Mouse (Mus musculus) liver, embryonic 13.5 days (tissue): Measurements from ENCODE around the gene Spire2. TPM values are rescaled to one million over a fixed set of nuclear protein-coding genes. Genes with fewer than 3 reads are reported as not detected.

Source experiments
- ATAC-seq: fragments of 200-750 bp; cut with Nextera tagmentation; 2 replicates; pipeline ENCODE4 v1.8.0; 2017; ENCODE audit warnings: low read depth, mild to moderate bottlenecking, moderate number of reproducible peaks, moderate library complexity
- DNase-seq: peaks from one replicate; pipeline ENCODE4 v3.0.0; 2022
- H3K27ac ChIP-seq: fragments of 300-500 bp; sonication (generic); 2 replicates; pipeline ENCODE4 v1.5.1; 2015; ENCODE audit warnings: moderate library complexity, mild to moderate bottlenecking, inconsistent platforms
- H3K27me3 ChIP-seq: fragments of 300-500 bp; sonication (generic); 2 replicates; pipeline ENCODE4 v1.6.1; 2015; ENCODE audit warnings: mild to moderate bottlenecking, inconsistent platforms
- H3K36me3 ChIP-seq: fragments of 300-500 bp; sonication (generic); 2 replicates; pipeline ENCODE4 v1.6.1; 2015; ENCODE audit warnings: mild to moderate bottlenecking, inconsistent platforms
- H3K4me1 ChIP-seq: fragments of 300-500 bp; sonication (generic); replicated peaks from 2 replicates; pipeline ENCODE4 v1.6.1; 2015; ENCODE audit warnings: inconsistent platforms
- H3K4me2 ChIP-seq: fragments of 300-500 bp; sonication (generic); 2 replicates; pipeline ENCODE4 v1.6.1; 2015; ENCODE audit warnings: inconsistent platforms, mild to moderate bottlenecking, moderate library complexity
- H3K4me3 ChIP-seq: fragments of 300-500 bp; sonication (generic); replicated peaks from 2 replicates; pipeline ENCODE4 v1.5.1; 2015; ENCODE audit warnings: mild to moderate bottlenecking, inconsistent platforms
- H3K9ac ChIP-seq: fragments of 300-500 bp; sonication (generic); 2 replicates; pipeline ENCODE4 v1.6.1; 2015; ENCODE audit warnings: mild to moderate bottlenecking, inconsistent platforms
- H3K9me3 ChIP-seq: fragments of 300-500 bp; sonication (generic); replicated peaks from 2 replicates; pipeline ENCODE4 v1.6.1; 2016; ENCODE audit warnings: inconsistent platforms
- WGBS: fragments of 180-500 bp; shearing (Covaris S2); methylation state at CpG from one replicate; pipeline ENCODE4 v1.1.7; 2015; ENCODE audit not compliant: insufficient replicate concordance; 5-methylcytosine and 5-hydroxymethylcytosine counted together
- polyA plus RNA-seq: library from polyadenylated mRNA; unstranded; fragments of >200 nt; fragmentation: Nextera tagmentation; extraction: Ambion mirVana; gene quantifications from 2 replicates; pipeline ENCODE4 v1.2.1, GENCODE M21; 2015

Gene Spire2
- polyA plus RNA-seq, 1 experiment from 2014 or later, result 3.1 TPM

DNA sequence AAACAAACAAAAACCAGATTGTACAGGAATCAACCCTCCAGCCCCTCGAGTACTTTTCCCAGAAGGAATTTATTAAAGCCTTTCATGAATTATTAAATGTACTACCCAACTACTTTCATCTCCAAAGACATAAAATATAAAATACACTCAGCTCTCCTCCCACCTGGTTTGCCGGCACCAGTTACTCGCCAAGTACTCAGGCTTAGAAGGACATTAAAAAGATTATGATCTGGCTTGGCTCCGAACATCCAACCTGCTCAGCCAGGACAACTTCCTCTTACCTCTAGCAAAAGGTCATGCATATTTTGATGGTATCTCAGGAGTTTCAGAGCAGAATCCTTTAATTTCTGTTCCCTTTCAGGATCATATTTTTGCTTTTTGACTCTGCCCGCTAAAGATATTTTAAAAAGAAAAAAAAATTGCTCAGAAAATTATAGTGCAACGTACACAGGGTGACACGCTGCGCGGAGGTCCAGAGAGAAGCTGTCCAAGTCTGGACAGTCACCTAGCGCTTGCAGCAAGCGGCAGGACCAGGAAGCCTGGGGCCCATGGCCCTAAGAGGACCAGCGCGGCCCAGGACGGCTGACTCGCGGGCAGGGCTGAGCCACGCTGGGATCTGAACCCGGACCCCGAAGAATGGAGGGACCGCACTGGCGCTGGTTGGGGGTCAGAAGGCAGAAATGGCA lies 14.6 kb upstream of the Spire2 start:
- Histone ChIP-seq H3K4me2 (peak overlapping the region; percentile 82), H3K27ac (peak overlapping the region; percentile 62), H3K4me1 (peaks cover 25% of the 10 kb centered on the region), H3K9ac (peak overlapping the region; percentile 80), H3K36me3 (peaks cover 13% of the 10 kb centered on the region), H3K27me3 (no peaks in the 10 kb centered on the region), H3K4me3 (peak overlapping the region; percentile 74), H3K9me3 (no peaks in the 10 kb centered on the region)
- ATAC-seq, result peak; percentile 87
- DNase-seq, result no peak
- 2% methylated on average over 21 of the region's 21 CpGs for WGBS

GRCm38 (mm10) chr8:123318467-123318911 lies 14.0 kb upstream of the Spire2 start, which contains the start of gene Fanca:
Gene Fanca, minus strand, starts transcription at chr8:123318576.
- Histone ChIP-seq H3K27ac (peak within 1 kb of the TSS; percentile 71), H3K27me3 (no peaks in the 10 kb centered on the region), H3K4me1 (peaks cover 25% of the 10 kb centered on the region), H3K9ac (peak within 1 kb of the TSS; percentile 80), H3K36me3 (peaks cover 9% of the 10 kb centered on the region), H3K4me2 (peak within 1 kb of the TSS; percentile 82), H3K9me3 (no peaks in the 10 kb centered on the region), H3K4me3 (peak within 1 kb of the TSS; percentile 74)
- WGBS, result under 1% methylated on average over 24 of the region's 24 CpGs
- ATAC-seq (peak; percentile 99), DNase-seq (peak; percentile 92)

DNA sequence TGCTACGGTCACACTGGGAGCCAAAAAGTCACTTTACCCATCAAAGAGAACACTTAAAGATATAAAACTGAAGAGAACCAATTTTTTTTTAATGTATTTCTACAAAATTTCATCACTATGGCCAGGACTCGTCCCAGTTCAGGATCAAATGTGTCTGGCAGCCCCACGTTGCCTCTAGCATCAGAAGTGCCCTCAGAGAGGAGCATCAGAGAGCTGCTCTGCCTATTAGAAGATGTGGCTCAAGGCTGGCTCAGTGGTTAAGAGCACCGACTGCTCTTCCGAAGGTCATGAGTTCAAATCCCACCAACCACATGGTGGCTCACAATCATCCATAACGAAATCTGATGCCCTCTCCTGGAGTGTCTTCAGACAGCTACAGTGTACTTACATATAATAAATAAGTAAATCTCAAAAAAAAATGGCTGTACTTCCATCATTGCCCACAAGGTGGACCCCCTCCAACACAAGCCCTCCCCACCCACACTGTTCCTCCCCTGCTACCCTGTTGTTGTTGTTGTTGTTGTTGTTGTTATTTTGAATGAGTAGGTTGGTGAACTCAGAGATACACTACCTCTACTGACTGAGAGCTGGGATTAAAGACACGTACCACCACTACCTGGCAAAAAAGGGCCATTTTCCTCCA lies 12.9 kb upstream of the Spire2 start:
- no peak overlapping the region for H3K4me3 ChIP-seq
- WGBS, result 16% methylated on average over 7 of the region's 7 CpGs
- H3K27ac ChIP-seq, result peak overlapping the region; percentile 71; the same call in 1 of the 2 replicates
- H3K36me3 ChIP-seq, result peaks cover 5% of the 10 kb centered on the region
- DNase-seq (no peak), ATAC-seq (no peak)
- peaks cover 25% of the 10 kb centered on the region for H3K4me1 ChIP-seq
- H3K9ac ChIP-seq, result peak overlapping the region; percentile 67
- no peaks in the 10 kb centered on the region for H3K9me3 ChIP-seq
- H3K4me2 ChIP-seq, result peak overlapping the region; percentile 82
- no peaks in the 10 kb centered on the region for H3K27me3 ChIP-seq

- Histone ChIP-seq H3K27ac (no peak overlapping the region), H3K4me3 (no peak overlapping the region), H3K9ac (no peak overlapping the region), H3K4me2 (no peak overlapping the region), H3K27me3 (peaks cover 7% of the 10 kb centered on the region), H3K36me3 (no peaks in the 10 kb centered on the region), H3K9me3 (no peaks in the 10 kb centered on the region), H3K4me1 (peaks cover 58% of the 10 kb centered on the region)
- ATAC-seq (no peak), DNase-seq (no peak)
- 80% methylated on average over 2 of the region's 2 CpGs for WGBS
These were observed 4.0 kb upstream of the Spire2 start for GRCm38 (mm10) chr8:123328552-123328951.

DNA sequence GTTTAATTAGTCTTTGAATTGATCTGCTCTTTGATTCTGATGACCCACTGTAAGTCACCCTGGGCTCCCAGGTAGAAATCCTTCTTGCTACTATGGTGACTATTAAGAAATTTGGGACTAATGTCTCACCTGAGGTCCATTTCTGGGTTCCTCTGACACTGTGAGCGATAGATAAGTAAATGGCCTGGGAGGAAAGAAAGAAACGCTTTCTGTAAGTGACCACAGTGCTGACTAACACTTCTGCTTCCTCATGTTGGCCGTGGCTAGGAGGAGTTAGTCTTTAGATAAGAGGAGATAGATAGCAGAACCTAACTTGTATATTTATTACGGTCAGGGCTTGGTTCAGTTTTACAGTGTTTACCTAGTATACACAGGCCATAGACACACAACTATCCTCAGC lies 3.2 kb upstream of the Spire2 start:
- Histone ChIP-seq H3K4me2 (no peak overlapping the region), H3K27me3 (peaks cover 15% of the 10 kb centered on the region), H3K9ac (no peak overlapping the region), H3K27ac (no peak overlapping the region), H3K4me3 (no peak overlapping the region), H3K4me1 (peaks cover 66% of the 10 kb centered on the region), H3K9me3 (no peaks in the 10 kb centered on the region), H3K36me3 (no peaks in the 10 kb centered on the region)
- ATAC-seq, result no peak
- DNase-seq, result no peak
- 15% methylated on average over 4 of the region's 4 CpGs for WGBS

- H3K4me1 ChIP-seq, result peaks cover 71% of the 10 kb centered on the region
- no peaks in the 10 kb centered on the region for H3K36me3 ChIP-seq
- DNase-seq, result no peak
- no peak overlapping the region for H3K9ac ChIP-seq
- peaks cover 18% of the 10 kb centered on the region for H3K27me3 ChIP-seq
- no peak overlapping the region for H3K27ac ChIP-seq
- no peaks in the 10 kb centered on the region for H3K9me3 ChIP-seq
- H3K4me3 ChIP-seq, result no peak overlapping the region
- H3K4me2 ChIP-seq, result no peak overlapping the region
- 62% methylated on average over 5 of the region's 5 CpGs for WGBS
- no peak for ATAC-seq
These were observed 2.6 kb upstream of the Spire2 start for GRCm38 (mm10) chr8:123329961-123330360.

- Histone ChIP-seq H3K9me3 (no peaks in the 10 kb centered on the region), H3K4me3 (no peak overlapping the region), H3K27ac (no peak overlapping the region), H3K27me3 (peaks cover 18% of the 10 kb centered on the region), H3K4me2 (no peak overlapping the region), H3K4me1 (peaks cover 75% of the 10 kb centered on the region), H3K9ac (no peak overlapping the region), H3K36me3 (no peaks in the 10 kb centered on the region)
- WGBS, result 62% methylated on average over 6 of the region's 6 CpGs
- no peak for ATAC-seq
- DNase-seq, result no peak
These were observed 1.8 kb upstream of the Spire2 start for GRCm38 (mm10) chr8:123330701-123331100.

DNA sequence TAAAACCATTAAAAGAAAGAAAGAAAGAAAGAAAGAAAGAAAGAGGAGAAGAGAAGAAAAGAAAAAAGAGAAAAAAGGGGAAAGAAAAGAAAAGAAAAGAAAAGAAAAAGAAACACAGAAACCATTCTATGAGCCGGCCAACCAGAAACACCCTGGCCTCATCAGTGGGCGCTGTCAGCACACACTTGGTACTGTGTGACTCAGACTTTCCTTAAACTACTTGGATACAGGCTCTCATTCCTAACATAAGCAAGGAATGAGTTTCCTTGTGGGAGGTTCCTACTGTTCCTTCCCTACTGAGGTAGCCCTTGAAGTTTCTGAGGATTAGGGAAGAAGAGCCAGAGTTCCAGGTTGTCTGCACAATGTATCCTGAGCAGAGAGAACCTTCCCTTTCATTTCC lies 1.2 kb upstream of the Spire2 start:
- Histone ChIP-seq H3K4me2 (peak overlapping the region; percentile 98; the same call in 1 of the 2 replicates), H3K27ac (peak overlapping the region; percentile 77), H3K36me3 (no peaks in the 10 kb centered on the region), H3K27me3 (peaks cover 18% of the 10 kb centered on the region), H3K4me3 (no peak overlapping the region), H3K9ac (no peak overlapping the region), H3K4me1 (peaks cover 75% of the 10 kb centered on the region), H3K9me3 (no peaks in the 10 kb centered on the region)
- ATAC-seq (no peak), DNase-seq (no peak)
- WGBS, result 39% methylated on average over 2 of the region's 2 CpGs

DNA sequence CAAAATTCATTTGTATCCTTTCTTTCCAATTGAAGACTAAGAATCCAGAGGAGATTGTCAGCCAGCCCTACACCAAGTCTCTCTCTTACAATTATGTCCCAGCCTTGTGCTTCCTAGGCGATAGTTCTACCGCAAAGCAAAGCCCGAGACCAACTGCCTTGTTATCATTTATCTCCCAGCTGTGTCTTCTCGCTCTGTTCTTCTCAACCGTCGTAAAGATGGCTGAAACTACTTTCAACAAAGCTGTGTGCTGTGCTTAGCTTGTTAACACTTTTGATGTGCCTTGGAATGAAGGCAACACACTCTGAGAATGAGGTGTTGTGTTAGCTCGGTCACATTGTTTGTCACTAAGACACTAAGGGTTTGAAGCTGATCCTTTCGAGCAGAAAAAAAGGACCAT lies 703 bp upstream of the Spire2 start:
- ATAC-seq (peak; percentile 16; the same call in 1 of the 2 replicates), DNase-seq (no peak)
- no peaks in the 10 kb centered on the region for H3K36me3 ChIP-seq
- peak overlapping the region; percentile 74 for H3K4me3 ChIP-seq
- H3K9me3 ChIP-seq, result no peaks in the 10 kb centered on the region
- peaks cover 72% of the 10 kb centered on the region for H3K4me1 ChIP-seq
- H3K27me3 ChIP-seq, result peaks cover 18% of the 10 kb centered on the region
- H3K27ac ChIP-seq, result peak overlapping the region; percentile 77
- 14% methylated on average over 8 of the region's 8 CpGs for WGBS
- 0 out of 2 replicates have a peak overlapping the region, but pooled peaks have one; percentile 22 for H3K9ac ChIP-seq
- peak overlapping the region; percentile 98 for H3K4me2 ChIP-seq

DNA sequence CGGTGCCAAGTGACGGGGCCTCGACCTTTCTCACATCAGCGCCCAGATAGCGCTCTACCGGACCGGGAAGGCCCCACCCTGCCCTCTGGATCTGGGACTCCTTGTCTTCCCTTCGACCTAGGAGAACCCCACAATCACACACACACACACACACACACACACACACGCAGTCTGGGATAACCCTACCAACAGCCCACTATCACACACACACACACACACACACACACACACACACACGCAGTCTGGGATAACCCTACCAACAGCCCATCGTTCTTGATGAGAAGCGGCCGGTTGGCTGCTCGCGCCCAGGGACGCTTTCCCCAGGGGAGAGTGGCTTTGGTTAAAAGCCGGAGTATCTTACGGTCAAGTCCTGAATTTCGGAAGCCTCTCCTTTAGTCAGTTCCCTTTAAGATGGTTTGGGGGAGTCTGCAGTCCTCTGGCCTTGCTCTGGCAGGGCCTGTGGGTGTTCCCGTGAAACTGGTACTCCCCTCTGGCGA lies 626 bp downstream of the Spire2 start:
- no peak overlapping the region; the same call in 1 of the 2 replicates for H3K27ac ChIP-seq
- no peaks in the 10 kb centered on the region for H3K36me3 ChIP-seq
- ATAC-seq, result peak; percentile 40
- no peaks in the 10 kb centered on the region for H3K9me3 ChIP-seq
- H3K4me3 ChIP-seq, result peak overlapping the region; percentile 74
- 11% methylated on average over 21 of the region's 21 CpGs for WGBS
- peak overlapping the region; percentile 98 for H3K4me2 ChIP-seq
- H3K9ac ChIP-seq, result peak overlapping the region; percentile 77
- no peak for DNase-seq
- peaks cover 18% of the 10 kb centered on the region for H3K27me3 ChIP-seq
- peaks cover 63% of the 10 kb centered on the region for H3K4me1 ChIP-seq

- no peak for DNase-seq
- Histone ChIP-seq H3K4me2 (peak overlapping the region; percentile 98), H3K4me3 (peak overlapping the region; percentile 74), H3K36me3 (no peaks in the 10 kb centered on the region), H3K4me1 (peaks cover 63% of the 10 kb centered on the region), H3K9me3 (no peaks in the 10 kb centered on the region), H3K27ac (peak overlapping the region; percentile 60), H3K9ac (peak overlapping the region; percentile 12; the same call in 1 of the 2 replicates), H3K27me3 (peaks cover 18% of the 10 kb centered on the region)
- no peak for ATAC-seq
- WGBS, result 11% methylated on average over 7 of the region's 7 CpGs
These were observed 1.4 kb downstream of the Spire2 start for GRCm38 (mm10) chr8:123333864-123334263.
